Mouse (Mus musculus): ENCODE data around the gene Qsox1. TPM values are rescaled to one million over a fixed set of nuclear protein-coding genes. Genes with fewer than 3 reads are reported as not detected.

Gene Qsox1
- total RNA-seq, 2 experiments from 2014 or later = 45.5 to 55.2 TPM

DNA sequence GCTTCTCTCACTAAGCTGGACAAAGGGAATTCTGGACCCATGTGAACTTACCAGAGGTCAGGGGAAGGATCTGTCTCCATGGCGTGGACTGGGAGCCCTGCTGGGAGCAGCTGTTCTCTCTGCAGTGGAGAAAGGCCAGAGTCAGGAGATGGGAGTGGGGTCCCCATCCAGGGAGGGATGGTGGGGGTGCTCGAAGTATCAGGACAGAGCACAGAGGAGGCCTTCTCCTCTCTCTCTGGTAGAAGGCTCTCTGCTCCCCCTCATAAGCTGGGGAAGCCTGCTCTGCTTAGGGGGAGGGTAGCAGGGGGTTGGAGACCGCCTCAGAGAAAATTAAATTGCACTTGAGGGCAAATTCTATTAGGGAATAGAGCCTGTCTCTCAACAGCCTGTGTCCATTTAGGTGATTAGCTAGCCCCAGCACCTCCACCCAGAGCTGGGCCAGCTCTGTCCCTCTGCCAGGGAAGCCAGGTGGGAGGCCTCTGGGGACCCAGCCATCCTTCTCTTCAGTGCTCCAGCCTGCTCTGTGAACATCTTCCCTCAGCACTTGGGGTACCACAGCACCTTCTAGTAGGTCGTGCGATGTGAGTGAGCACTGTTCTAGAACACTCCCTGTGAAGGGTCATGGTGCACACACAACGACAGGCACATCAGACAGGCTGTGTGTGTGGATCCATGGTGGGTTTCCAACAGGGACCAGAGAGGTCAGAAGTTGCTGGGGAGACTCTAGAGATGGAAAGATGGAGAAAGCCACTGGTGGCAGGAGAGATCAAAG, 61.0 kb downstream of the Qsox1 start, which contains the start of gene Lhx4:
TSS of gene Lhx4 (minus strand) at position 201 of the 772 bp plus-strand sequence.
- no peak for DNase-seq
- intact Hi-C loops (cut with DNase I) = no loop called here

DNA sequence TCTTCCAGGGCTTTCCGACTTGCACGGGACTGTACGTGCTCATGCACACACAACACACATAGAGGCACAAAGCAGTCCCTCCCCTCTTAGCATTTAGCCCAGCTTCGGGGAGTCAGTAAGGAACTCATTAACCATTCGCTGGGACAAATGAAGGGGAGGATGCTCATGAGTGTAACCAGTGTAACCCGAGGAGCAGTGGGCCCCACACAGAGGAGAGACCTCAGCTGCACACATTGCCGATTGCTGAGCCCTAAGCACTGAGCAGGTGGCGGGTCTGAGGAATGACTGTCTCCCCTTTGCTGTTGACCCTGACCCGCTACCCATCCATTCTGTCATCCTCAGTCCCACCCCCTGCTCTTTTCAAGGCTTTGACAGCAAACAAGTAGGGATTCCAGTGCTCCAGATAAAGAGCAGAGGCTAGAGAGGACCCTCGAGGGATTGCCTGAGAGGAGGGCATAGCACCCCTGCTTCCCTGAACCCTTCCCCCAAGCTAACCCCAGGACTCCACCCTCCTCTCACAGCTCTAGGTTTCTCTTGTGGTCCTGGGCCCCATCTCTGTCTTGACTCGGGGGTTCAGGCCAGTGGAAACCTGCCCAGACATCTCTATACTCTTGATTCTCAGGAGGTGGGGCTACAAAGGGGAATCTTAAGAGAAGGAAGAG, 62.0 kb downstream of the Qsox1 start:
- DNase-seq = no peak
- intact Hi-C loops (cut with DNase I) = no loop called here

DNA sequence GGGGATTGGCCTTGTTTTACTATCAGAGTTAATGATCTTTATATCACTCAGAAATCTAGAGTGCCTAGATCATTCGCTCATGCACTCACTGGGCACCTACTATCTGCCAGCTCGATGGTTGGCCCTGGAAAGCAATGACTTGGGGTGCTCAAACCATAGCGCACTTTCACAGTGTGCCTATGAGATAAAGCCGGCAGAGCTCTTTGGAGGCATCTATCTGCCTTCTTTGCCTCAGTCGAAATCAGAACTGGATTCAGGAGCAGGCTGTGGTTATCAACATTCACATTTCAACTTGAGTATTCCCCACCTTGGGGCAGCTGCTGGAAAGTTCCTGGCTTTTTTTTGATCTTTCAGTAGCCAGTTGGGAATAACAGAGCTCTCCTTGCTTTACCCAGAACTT, 64.8 kb downstream of the Qsox1 start:
- intact Hi-C loops (cut with DNase I) = no loop called here
- no peak for DNase-seq

DNA sequence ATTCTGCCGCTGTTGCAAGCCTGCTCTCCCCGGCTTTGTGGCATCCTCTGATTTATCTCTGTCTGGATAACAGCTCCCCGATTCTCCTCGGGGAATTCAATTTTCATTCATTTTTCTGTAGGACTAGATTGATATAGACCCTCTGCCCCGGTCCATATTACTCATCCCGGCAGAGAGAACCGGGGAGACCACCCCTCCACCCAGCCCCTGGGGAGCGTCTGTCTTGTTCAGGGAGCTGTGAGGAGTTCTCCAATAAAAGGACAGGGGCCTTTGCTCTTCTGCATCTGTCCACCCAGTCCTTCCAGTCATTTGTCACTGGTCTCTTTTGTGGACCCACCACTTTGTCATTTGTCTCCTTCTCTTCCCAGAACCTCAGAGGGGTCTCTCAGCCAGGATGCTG, 65.7 kb downstream of the Qsox1 start:
- intact Hi-C loops (cut with DNase I) = no loop called here
- DNase-seq = no peak

DNA sequence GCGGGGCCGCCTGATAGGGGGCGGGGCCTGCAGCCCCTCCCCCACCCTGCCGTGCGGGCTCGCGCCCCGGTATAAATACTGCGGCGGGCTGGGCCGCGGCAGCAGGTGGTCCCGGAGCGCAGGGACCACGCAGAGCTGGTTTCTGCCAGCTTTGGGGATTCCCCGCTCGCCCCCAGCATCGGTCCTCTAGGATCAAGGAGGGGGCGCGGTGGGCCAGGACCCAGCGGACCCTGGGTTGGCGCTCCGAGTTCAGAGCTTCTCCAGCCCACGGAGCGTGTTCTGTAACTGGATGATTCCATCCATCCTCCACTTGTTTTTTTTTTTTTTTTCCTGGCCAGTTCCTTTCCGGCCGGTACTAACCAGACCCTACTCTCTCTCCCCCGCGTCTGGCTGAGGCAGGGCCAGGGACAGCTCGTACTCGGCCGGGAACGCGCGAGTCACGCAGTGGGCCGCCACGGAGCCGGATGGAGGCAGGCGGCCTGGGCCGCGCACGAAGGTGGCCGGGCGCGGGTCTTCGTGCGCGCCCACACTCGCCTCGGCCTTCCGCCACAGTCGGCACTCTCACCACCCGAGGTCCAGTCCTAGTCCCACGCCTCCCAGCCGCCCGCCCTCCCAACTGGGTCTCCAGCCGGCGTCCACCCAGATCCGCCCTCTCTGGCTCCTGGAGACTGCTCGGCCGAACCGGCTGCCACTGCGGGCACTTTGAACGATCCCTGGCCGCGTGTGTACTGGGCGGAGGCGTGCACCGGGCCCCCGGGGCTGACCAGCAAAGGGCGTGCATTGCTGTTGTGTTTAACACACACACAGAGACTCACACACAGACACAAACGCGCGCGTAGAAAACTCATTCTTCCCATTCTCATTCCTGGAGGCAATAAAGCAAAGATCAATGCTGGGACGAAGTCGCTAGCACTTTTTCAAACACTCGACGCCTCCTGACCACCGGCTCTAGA, 70.0 kb downstream of the Qsox1 start:
- intact Hi-C loops (cut with DNase I) = no loop called here
- DNase-seq = peak; percentile 31 to 40

DNA sequence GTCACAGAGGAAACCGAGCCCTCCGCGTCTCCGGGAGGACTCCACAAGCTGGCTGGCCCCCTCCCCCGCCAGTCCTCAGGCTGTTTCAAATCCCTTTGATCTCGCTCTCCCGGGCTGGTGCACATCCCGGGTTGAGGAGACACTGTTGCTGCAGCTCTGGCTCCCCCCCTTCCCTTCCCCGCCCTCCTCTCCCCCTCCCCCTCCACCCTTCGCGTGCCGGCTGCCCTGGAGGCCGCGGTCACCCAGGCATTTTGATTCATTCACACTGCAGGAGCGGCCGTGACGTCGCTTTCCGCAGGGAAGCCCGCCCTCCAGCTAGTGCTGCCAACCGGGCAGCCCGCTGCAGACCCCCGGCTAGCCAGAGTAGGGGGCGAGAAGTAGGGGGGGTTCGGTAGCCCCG, 70.7 kb downstream of the Qsox1 start:
- intact Hi-C loops (cut with DNase I) = no loop called here

DNA sequence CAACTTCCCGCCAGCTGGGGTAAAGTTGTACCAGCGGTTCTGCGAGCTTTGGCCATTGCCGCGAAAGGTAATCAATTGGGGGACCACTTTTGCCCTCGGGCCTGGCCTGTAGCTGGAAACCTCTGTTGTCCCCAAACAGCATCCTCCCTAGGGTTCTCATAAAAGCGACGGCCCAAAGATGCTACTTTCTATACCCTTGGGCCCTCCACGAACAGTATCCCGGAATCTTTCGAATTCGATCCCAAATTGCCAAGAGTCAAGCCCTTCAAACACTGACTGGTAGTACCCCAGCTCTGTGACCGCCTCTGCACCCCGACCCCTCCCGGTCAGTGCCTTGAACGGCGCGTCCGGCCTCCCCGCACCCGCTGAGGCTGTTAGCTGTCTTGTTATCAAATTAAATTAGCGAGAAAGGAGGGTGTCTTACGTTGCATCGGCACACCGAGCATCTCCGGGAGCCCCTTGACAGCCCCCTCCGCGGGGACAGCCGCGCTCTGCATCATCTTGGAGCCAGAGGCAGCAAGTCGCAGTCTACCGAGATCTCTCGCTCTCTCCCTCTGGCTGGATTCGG, 71.2 kb downstream of the Qsox1 start:
- intact Hi-C loops (cut with DNase I) = no loop called here
- DNase-seq = no peak

More for the DNA sequence above, 70.7 kb downstream of the Qsox1 start:
- DNase-seq = peak in 1 of 2 experiments; percentile 4

DNA sequence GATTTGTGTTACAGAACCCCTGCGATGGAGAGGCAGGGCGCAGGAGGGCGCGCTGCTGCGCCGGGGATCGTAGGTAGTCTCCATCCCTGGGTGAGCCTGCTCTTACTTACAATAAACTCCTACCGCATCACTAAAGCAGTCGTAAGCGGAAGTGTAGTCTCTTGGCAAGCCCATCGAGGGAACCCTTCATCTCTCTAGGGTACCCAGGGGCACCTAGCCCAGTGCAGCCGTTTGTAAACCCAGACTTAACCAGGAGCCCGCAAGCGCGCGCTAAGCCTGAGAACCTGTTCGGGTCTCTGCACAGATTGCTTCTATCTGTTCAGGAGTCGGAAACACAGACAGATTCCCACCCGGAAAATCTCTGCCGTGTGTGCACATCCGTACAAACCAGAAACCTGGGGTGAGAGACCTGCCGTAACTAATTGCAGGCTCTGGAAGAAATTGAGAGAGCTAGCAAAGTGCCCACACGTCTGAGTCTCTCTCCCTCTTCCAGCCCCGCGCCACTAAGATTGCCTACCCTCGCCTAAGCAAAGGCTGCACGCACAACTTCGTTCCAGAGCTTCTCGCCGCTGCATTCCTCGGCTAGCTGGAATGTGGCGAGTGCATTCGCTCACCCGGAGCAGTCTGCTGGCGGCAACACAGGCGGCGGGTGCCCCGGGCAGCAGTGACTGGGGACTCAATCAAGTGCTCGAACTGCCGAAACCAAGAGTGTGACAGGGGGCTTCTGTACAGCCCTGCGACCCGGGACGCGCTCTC, 71.9 kb downstream of the Qsox1 start:
- peak in 1 of 2 experiments; percentile 38 for DNase-seq
- intact Hi-C loops (cut with DNase I) = no loop called here

DNA sequence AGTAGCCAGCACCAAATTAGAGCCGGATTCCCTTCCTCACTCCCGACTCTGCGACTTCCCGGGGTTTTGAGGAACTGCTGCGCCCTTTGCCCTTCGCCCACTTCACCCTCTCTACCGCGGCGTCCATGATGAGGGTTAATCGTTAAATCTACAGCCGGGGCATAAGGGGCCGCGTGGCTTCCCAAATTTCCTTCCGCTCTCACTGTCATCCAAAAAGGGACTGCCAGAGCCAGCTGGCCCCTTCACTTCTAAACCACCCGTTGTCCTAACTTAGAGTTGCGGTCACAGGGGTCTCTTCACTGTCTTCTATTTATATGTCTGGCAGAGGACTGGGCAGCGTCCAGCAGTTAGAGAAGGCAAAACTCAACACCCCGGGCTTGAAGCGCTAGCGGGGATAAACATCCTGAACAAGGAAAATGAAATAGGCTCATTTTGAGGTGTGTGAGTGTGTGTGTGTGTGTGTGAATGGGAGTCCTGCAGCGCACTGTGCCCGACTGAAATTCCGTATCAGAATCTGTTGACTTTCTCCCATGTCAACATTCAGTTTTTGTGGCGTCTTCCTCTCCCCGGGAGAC, 74.8 kb downstream of the Qsox1 start:
- no peak for DNase-seq
- intact Hi-C loops (cut with DNase I) = no loop called here

DNA sequence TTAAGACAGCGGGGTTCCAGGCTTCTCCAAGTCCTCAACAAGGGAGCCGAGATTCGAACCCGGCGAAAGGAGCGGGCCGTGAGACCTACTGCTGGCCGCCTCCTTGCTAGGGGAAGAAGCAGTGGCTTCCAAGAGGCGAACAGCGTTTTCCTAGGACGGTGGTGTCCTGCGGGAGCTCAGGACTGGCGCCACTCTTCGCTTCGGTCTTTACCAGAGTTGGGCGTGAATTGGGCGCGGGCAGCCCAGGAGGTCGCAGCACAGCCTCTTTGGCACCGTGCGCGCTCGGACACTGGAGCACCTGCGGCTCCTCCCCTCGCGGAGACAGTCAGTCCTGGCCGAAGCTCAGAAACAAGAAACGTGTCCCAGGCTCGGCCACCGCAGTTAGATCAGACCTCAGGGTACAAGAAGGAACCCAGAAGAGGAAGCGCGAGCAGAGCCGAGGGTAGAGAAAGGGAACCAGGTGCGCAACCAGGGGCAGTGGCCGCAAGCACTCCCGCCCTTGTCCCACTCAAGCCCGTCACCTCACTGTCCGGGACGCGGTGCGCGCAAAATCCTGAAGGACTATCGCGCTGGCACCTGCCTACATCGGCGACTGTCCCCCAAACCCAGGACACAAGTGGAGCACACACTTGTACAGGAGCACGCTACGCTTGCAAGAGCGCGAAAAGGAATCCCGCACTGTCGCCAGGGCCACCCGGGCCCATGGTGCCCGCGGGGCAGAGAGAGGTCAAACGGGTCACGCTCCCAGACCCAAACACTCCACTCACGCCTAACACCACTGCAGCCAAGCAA, 75.5 kb downstream of the Qsox1 start:
- no peak for DNase-seq
- intact Hi-C loops (cut with DNase I) = no loop called here

DNA sequence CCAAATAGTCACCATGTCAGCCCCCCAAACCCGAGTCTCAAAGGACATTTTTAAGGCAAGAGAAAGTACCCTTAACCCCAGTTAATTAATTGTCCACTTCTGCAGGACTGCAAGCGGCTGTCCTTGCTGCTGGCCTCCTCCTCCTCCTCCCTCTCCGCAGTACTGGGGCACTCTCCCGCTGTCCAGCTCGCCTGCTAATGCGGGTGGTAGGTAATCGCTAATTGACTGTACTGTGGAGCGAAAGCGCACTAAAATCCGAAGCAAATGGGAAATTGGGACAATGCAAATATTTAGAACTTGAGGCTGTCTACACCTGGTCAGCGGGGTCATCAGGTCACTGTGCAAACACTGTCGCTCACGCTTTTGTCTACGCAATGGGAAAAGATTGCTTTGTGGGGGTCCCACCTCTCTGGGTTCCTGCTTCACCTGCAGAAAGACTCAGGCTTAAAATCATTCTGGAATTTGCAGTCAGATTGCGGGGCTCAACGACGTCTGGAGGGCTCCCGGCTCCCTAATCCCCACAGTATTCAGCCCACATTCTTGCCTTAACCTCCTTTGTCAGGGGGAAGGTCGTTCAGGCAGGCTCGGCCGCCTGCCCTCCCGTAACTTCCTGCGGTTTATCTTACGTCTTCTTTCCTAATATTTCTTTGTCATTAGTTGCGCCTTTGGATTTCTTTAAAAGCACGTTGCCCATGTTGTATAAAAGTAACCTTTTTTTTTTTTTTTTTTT, 76.4 kb downstream of the Qsox1 start:
- DNase-seq = no peak
- intact Hi-C loops (cut with DNase I) = no loop called here

DNA sequence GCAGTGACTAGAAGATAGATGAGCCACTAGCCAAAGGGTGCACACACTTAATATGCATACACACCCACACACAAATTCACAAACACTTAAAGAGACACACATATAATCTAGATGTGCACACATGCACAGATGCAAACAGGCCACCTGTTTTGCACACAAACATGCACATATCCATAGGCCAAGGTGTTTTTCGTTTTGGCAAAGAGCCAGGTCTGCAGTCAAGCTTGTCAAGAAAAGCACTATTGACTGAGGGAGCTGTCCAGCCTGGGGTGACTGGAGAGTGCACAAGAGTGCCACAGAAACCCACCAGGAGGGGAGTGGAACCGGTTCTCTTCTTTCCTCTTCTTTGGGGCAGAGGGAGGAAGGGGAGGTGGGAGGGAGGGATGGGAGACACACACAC, 81.5 kb downstream of the Qsox1 start:
- no peak for DNase-seq
- intact Hi-C loops (cut with DNase I) = no loop called here

DNA sequence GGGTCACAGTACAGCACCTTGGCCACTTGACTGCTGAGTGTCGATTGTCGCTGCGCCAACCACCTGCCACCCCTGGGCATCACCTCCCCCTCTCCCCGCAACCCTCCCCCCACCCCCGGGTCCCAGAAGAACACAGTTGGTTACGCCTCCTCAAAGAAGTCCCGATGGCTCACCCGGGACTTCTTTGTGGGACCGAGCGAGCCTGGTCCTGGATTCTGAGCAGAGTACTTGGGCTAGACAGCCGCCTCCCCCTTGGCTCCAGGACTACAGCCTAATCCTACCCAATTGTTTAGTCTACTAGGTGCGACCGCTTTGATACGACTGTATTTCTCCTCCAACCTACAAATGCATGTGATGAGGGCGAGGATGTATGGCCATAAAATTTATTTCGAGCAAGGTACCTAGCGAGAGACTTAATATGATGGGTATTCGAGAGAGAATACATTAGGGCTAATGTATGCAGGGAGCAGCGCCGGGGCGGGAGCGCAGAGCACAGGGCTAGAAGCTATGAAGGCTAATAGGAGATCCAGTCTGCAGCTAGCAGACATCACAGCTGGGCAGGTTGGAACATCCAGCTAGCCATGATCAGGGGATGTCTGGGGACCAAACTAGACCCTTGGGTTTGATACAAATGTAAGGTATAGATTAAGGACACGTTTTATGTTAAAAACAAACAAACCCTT, 83.4 kb downstream of the Qsox1 start:
- DNase-seq = no peak
- intact Hi-C loops (cut with DNase I) = no loop called here

DNA sequence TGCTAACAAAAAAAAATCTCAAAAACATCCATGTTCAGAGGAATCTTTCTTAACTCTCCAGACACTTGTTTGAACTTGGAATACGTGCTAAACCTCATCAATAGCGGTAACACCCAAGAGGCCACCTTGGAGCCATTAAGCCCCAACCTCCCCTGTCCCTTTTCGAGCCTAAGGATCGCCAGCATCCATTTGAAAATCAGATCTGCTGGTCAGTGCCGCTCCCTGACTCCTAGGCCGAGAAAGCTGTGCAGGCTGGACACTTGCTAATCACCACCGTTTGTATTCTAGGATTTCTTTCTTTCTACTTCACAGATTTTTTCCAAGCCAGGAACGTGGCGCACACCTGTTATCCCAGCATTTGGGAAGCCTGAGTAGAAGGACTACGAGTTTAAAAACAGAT, 84.9 kb downstream of the Qsox1 start:
- DNase-seq = no peak
- intact Hi-C loops (cut with DNase I) = no loop called here

All from heart, postnatal 14 days (tissue).